Mouse (Mus musculus): ENCODE data around the gene Olfr740.

Gene Olfr740

GRCm38 (mm10) chr14:50445245-50445644 is at the start of gene Olfr740:
Olfr740 (plus strand) TSS chr14:50445545.
- no peak for ATAC-seq (ENCODE audit: low TSS enrichment)

DNA sequence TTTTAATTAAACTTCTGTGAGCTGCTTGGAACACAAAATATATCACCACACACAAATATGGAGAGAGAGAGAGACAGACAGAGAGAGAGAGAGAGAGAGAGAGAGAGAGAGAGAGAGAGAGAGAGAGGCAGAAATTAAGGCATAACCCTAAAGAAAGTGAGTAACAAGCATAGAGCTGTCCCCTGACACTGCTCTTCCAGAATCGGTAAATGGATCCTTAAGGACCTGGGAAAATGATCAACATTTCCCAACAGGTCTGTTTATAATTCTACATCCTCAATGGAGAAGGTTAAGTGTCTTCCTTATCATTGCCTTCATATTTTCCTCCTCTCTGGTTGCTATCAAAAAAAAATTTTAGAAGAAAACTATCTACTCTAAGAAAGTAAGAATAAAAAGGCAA is 38.1 kb upstream of the Olfr740 start, which contains the start of gene Olfr738:
Olfr738 (plus strand) TSS at position 301 of the 400 bp plus-strand sequence.
- ATAC-seq (ENCODE audit: low TSS enrichment), result no peak

- ATAC-seq (ENCODE audit: low TSS enrichment), result no peak
Observed at GRCm38 (mm10) chr14:50418326-50418725, 27.0 kb upstream of the Olfr740 start, which contains the start of gene Olfr739. Olfr739 (plus strand) TSS chr14:50418626.

- no peak for ATAC-seq (ENCODE audit: low TSS enrichment)
Observed at GRCm38 (mm10) chr14:50472438-50472837, 27.1 kb downstream of the Olfr740 start, which contains the start of gene Olfr741. Olfr741 (plus strand) TSS chr14:50472738.

DNA sequence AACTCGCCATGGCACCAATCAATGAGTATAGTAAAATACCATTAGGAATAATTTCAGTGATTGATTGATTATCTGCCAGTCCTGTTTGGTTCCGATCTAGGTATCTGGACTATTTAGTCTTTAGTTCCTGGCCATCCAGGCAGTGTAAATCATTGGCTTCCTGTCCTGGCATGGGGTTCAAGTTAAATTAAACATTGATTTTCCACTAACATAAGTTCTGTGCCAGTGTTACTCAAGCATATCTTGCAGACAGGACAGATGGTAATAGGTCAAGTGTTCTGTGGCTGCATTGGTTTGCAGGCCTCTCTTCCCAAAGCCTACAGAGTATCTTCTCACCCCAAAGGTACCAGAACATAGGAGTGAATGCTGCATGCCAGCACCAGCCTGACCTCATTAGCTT is 33.1 kb downstream of the Olfr740 start:
- no peak for ATAC-seq (ENCODE audit: low TSS enrichment)

- no peak for ATAC-seq (ENCODE audit: low TSS enrichment)
Observed at GRCm38 (mm10) chr14:50503300-50503699, 58.0 kb downstream of the Olfr740 start, which contains the start of gene Olfr742. Olfr742 (plus strand) TSS chr14:50503600.
